Mouse (Mus musculus) MN1 (cell line): Measurements from ENCODE around the gene Exoc6b.
"Not testable (repeated sequence)": the region's sequence is repeated elsewhere in the genome, so short reads cannot be mapped to it uniquely, and the experiment has no call there.

Experiments
- DNase-seq: peaks from one replicate; pipeline ENCODE4 v3.0.0-alpha.2; 2016; ENCODE audit warnings: low spot score

The Exoc6b gene

DNA sequence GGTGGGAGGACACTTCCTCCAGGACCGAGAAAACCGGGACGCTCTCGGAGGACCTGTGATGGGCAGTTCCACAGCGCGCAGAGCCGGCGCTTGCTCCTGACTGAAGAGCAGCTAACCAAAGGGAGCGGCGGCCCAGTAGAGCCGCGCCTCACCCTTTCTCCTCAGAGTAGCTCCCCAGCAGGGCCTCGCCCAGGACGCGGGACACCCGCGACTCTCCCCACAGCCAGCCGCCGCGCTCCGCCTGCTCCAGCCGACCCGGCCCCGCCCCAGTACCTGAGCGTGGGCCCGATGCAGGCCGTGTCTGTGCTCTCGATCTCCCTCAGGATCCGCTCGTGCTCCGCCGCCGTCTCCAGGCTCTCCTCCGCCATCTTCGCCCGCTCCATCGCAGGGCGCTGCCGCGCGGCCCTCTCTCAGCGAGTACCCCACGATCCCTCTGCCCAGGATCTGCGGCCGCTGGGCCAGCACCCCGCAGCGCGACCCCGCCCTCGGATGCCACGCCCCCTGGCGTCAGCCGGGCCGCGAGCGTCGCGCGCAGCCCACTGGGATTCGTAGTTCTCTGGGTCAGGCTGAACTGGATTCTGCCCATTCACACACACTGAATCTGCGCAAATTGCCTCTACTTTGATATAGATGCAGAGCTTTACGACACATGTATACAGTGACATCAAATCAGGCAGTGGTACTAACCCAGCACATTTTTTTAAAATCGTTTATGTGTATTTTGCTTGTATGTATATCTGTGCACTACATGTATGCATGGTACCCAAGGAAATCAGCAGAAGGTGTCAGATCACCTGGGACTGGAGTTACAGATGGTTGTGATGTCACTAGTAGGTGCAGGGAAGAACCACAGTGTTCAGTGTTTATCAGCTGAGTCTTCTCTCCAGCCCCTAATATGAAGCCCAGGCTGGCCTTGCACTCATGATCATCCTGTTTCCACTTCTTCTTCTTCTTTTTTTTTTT lies at the start of gene Exoc6b:
TSS of gene Exoc6b (minus strand) at position 491 of the 963 bp plus-strand sequence.
- DNase-seq: peak; percentile 84

DNA sequence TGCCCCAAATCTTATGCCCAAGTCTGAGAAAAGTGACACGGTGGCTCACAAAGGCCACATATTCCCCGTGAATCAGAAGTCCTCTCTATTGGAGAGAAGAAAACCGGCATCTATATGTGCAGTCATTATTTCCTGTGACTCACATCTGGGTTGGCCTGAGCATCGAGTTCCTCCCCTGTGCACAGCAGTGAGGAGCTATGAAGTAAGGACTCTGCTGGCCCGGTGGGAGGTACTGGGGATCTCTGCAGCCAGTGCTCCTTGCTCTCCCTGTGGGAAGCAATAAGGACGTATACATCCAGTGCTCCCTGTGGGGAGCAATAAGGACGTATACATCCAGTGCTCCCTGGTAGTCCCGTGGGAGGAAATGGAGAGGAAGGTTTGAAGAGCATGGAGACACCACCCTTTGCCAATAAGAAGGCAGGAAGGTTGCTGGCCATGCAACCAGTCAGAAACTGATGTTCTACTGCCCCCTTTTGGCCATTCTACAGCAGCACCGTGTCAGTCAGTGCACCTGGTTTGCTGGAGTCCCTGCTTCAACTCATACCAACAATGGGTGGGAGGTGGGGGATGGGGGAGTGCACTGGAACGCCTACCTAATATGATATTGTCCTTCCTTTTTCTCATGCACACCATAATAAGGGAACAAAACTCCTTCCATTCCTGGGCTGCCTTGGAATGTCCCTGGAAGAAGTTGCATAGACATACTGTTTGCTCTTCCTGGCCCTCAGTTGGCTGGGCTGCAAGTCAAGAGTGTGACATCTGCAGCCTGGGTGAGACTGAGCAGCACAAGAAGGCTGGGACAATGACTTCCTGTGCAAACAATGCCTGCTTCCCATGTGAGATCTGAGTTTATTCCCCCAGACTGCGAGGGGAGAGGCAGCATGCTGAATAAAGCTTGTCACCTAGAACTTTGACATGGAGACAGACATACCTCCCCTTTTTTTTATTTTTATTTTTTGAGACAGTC lies 48.5 kb upstream of the Exoc6b start:
- DNase-seq: peak; percentile 68

DNA sequence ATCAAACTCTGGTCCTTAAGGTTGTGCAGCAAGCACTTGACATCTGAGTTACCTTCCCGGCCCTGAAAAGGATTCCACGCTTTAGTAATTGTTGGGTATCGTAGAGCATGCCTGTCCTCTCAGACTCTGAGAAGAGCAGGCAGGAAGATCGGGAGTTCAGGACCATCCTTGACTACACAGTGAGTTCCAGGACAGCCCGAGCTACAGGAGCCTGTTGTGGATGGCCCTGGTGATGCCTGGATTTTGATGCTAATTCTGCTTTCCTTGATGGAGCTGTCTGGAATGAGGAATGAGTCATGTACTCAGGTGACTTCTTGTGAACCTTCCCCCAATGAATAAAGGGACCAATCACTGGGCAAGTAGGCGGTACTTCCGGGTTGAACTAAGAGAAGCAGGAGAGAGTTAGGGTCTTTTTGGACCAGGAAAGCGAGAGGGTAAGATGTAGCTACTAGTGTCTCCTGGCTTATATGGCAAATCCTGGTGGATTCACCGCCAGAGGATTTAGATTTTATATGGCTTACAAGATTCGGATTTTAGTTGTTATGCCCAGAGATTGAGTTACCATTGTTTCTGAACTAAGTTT lies 35.8 kb upstream of the Exoc6b start:
- DNase-seq: no peak

DNA sequence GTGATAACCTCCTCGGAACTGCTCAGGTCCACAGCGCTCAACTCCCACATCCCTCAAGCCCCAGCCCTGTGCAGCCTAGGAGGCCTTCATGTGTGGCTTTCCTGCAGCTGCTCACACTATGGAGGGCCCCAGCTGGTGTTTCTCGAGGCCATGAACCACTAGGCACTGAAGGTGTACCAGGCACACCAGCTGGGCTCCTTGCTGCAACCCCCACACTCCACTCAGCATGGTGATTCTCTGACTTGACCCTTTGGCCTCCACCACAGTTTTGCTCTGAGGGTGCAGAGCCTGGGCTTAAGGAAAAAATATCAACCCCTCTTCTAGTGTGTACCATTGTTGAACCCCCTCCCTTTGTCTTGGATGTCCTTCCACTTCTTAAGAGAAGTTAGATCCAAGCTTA lies 34.0 kb upstream of the Exoc6b start:
- no peak for DNase-seq

DNA sequence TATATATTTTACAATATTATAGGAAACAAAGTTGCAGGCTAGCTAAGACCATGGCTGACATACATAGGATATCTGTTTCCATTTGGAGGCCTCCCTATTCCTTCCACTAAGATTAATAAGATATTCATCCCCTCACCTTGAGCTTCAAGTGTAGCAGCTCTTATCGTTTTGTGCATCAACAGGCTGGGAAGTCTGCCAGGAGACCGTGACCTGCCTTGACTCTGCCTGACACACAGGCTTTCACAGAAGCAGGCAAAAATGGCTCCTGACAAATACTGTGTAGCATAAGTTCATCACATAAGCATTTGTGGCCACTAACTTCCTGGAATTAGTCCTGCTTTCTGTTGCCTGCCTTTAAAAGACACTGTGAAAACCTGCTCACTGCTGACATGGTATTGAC lies 27.1 kb upstream of the Exoc6b start:
- peak; percentile 12 for DNase-seq

DNA sequence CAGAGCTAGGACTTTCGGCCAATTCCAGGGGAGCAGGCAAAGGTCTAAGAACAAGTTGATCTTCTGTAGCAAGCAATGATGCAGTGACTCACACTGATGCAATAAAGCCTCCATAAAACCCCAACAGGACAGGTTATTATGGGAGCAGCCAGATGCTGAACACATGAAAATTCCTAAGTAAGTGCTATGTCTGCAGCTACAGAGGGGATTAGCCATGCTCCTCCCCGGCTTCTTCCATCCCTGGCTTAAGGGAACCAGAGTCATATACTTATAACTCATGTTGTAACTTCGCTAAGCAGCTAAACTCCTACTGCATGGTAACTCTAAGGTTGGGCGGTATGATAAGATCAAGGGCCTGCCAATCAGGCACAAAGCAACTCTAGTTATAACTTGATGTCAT lies 18.1 kb upstream of the Exoc6b start:
- peak; percentile 15 for DNase-seq

DNA sequence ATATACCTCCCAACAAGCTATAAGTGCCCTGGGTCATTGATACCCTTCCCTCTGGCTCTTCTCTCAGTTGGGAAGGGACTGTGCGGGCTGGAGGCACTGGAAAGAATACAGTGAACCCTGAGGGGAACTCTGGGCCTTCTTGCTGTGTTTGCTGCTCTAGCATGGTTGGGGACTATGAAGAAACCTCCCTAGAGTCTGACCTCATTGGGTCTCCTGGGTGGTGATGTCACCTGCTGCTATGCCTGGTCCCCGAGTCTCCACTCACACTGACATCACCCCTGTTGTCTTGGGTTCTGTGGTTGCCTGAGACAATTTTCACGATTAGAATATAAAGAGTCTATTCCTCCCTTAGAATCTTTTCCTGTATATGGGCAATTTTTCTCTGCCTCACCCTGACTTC lies 17.3 kb upstream of the Exoc6b start:
- peak; percentile 25 for DNase-seq

DNA sequence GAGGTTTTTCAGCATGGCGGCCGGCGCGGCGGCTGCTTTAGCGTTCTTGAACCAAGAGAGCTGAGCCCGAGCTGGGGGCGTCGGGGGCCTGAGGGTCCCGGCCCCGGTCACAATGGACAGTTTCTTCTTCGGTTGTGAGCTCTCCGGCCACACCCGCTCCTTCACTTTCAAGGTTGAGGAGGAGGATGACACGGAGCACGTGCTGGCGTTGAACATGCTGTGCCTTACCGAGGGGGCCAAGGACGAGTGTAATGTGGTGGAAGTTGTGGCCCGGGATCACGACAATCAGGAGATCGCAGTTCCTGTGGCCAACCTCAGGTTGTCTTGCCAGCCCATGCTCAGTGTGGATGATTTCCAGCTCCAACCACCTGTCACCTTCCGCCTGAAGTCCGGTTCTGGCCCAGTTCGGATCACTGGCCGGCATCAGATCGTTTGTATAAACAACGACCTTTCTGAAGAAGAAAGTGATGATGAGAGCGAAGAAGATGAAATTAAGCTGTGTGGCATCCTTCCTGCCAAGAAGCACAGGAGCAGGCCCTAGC lies 6.9 kb upstream of the Exoc6b start:
- DNase-seq: not testable (repeated sequence)

DNA sequence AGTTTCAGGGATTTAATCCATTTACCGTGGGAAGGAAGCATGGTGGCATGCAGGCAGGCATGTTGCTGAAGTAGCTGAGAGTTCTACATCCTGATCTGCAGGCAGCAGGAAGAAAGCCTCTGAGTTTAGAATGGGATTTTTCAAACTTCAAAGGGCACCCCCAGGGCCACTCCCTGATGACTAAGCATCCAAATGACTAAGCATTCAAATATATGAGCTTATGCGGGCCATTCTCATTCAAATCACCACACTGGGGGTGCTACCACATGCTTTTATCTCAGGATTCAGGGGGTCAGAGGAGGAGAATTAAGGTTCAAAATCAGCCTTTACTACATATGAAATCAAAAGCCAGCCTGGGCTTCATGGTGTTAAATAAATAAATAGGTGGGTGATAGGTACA lies 5.7 kb upstream of the Exoc6b start:
- peak; percentile 11 for DNase-seq

DNA sequence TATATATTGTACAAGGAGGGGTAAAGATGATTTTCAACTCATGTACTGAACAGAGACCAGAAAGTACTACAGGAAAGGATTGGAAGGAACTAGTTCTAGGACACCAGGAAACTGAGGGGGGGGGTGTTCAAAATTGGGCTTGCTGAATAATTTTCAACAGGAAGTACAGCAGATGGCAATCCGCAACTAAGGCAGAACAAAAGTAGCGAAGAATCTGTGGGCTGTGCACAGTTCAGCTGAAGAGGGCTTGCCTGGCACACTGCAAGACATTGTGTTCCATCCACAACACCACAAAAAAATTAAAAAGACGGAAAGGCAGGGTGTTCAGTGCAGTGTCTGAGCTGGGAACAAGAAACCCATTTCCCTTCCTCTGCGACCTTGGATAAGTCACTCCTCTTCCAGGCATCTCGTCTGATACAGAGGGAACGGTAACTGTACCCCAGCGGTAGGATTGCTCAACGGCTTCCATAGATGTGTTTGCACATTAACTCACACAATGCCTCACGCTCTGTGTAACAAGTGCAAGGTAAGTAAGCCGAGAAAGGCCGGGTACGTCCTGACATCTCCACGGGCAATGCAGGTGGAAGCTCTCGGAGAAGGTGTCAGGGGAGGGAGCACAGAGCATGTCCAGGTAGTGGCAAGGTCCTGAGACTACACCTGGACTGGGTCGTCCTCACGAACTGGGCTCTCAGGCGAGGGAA lies 841 bp downstream of the Exoc6b start:
- peak; percentile 44 for DNase-seq

DNA sequence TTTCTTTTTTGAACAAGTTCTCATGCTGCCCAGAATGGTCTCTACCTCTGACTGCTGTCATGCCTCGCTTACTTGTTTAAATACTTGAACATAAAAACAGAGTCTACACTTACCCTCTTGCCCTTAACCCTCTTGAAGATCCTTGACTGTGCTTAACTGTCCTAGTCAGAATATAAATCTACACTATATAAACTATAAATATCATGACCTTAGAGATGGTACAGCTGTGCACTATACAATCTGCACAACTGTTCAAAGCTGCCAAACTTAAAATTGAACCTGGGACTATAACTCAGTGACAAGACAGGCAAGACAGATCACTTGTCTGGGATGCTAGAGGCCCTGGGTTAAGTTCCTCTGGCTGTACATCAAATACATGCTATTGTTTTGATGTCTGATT lies 11.7 kb downstream of the Exoc6b start:
- DNase-seq: no peak

DNA sequence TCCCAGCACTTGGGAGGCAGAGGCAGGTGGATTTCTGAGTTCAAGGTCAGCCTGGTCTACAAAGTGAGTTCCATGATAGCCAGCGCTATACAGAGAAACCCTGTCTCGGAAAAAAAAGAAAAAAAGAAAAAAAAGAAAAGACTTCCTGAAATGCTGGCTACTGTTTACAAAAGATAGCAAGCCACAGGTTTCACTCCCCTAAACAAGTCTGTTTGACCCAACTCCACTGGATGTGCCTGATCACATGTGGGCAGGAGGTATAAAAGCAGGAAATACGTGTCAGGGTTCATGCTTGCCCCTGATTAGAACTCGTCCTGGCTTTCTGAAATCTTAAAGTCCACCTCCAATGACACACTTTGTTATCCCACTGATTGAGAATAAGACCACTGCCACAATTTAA lies 18.2 kb downstream of the Exoc6b start:
- DNase-seq: no peak

DNA sequence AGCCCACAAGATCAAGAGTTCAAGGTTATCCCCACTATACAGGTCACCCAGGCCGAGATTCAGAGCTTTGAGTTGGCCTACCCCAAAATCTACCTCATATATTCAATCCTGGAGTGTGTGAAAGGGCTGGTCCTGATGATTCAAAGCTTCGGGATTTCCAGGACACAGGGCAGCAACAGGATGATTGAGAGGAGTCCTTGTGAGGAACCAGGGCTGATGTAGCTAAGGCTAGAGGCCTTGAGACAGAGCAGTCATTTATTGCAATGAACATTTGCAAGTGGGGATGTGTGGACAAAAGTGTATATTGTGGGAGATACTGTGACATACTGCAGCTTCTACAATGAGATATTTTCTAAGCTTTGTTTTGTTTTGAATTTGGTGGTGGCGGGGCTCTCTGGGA lies 22.8 kb downstream of the Exoc6b start:
- DNase-seq: no peak

DNA sequence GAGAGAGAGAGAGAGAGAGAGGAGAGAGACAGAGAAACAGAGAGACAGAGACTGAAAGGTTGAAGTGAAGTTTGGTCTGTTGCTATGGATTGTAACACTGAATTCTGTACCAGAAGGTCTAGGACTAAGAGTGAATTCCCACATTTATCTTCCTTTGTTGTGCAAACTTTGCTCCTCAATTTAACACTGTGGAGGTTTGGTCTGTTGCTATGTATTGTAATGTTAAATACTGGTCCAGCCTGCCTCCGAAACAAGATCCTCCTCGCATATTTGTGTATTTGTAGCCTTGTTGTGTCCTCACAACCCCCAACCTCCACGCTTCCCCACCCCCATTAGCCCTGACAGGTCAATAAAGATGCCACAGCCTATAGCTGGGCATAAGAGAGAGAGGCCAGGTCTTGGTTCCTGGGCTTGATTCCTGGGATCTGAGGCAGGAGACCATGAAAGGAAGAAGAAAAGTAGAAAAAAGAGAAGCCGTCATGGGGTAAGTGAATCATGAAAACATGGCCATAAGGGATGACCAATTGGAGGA lies 24.6 kb downstream of the Exoc6b start:
- no peak for DNase-seq

DNA sequence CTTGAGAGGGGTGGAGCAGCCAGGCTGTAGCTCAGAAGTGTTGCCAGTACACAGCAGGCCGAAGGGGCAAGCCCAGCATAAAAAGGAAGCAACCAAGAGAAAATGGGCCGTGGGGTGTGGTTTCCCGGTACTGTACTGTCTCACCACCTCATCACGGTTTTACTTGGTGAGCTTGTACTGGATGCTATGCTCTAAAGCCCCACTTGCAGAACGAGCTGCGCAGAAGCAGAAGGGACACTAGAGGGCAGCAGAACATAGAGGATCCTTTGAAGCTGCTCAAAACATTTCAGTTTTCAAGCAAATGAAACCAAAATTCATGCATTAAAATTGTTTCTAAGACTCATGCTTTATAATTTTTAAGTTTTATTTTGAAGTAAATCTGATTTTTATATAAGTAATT lies 31.6 kb downstream of the Exoc6b start:
- DNase-seq: peak; percentile 70

DNA sequence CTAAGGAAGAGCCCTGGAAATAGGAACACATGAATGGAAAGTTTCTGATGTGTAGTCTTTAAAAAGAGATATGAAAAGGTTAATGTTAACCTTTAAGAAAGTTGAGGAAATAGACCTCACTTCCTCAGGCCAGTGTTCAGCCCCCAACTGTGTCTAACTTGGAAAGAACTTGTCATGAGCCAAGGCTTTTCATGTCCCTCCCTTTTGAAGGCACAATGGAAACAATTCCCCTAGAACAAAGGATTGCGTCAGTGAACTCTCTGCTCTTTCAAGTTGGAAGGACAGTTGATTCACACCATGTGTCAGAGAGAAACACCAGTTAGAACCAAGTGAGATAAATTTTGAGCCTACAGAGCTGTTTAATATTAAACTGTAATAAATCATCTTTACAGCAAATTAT lies 39.6 kb downstream of the Exoc6b start:
- DNase-seq: no peak

DNA sequence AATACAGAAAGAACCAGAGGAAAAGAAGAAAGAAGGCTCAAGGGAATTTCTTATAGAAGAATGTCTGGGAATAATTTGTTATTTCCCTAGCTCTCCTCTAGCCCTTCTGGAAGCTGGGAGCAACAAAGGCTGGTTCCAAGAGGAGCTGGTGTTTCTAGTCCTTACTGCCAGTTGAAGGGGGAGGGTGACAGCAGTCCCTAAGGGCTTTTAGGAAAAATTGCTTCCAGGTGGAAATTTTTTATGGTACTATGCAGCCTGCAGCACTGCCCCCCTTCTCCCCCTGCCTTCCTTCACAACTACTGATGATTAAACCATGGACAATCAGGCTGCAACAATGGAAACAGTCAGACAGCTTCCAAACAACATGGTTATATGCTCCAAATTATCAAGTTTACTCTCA lies 44.9 kb downstream of the Exoc6b start:
- DNase-seq: no peak

DNA sequence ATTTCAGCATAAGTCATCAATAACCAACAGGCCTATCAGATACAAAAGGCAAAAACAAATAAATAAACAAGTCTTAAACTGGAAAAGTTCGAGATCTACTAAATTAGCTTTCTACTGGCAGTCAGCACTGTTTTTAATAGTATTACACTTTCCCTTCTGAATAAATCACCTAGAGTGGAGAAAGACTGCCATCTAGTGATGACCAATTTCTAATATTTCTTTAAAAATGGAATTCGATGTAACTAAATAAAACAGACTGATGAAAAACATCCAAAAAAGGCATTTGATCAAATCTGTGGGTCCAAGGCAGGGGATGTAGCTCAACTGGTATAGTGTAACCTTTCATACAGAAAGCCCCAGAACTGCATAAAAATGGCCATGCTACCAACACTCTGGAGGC lies 52.3 kb downstream of the Exoc6b start:
- peak; percentile 61 for DNase-seq

DNA sequence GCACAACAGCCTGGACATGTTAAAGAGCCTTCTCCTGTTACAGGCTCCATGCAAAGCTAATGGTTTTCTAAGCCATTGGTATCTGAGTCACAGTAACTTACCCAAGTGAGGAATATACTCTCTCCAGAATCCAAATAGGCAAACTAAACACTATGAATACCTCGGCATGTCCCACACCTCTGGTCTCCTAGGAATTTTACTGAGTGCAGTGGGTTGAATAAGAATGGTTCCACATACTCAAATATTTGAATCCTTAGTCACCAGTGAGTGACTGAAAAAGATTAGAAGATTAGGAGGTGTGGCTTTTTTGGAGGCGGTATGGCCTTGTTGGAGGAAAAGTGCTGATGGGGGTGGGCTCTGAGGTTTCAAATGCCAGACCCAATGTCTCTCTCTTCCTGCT lies 55.4 kb downstream of the Exoc6b start:
- no peak for DNase-seq

DNA sequence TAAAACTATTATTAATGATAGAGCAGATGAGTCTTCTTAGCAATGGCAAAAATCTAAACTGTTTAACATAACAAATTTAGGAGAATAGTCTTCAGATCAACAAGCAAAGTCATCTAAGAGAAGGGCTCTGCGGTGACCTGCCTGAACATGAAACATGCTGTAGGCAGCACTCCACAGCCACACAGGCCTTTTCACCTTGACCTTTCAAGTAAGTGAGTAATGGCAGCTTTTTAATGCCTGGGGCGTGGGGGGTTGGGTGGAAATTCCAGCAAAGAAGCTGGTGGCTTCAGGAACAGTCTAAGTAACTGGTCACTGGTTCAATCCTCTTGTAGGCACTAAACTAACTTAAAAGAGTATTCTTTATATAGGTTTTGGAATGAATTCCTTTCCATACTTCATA lies 58.9 kb downstream of the Exoc6b start:
- DNase-seq: no peak

DNA sequence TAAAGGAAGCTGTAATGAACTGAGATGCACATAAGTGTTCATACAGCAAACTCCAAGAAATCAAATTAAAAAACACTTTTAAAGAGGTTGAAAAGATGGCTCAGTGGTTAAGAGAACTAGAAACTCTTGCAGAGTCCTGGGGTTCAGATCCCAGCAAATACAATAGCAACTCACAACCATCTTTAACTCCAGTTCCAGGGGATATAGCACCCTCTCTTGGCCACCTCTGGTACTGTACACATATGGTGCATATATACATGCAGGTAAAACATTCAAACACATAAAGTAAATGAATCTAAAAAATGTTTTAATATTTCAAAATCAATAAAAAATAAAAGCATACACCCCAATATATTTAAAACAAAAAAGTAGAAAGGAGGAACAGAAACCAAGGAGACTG lies 73.9 kb downstream of the Exoc6b start:
- DNase-seq: no peak
